Mouse (Mus musculus) adrenal gland, postnatal 10 days (tissue): ENCODE data around the gene Rabepk. TPM values are rescaled to one million over a fixed set of nuclear protein-coding genes. Genes with fewer than 3 reads are reported as not detected.
"Not testable (repeated sequence)": the region's sequence is repeated elsewhere in the genome, so short reads cannot be mapped to it uniquely, and the experiment has no call there.

Experiments used
- DNase-seq: peaks from one replicate; pipeline ENCODE4 v3.0.0; 2021; ENCODE audit warnings: mixed read lengths
- total RNA-seq, 2 experiments: library from RNA; stranded (reverse); gene quantifications; 2 replicates each; pipeline ENCODE4 v1.2.3; 2021

The Rabepk gene
- total RNA-seq, 2 experiments from 2014 or later = 25.8 to 28.7 TPM

GRCm38 (mm10) chr2:34804815-34805214 is 5.1 kb upstream of the Rabepk start:
- peak; percentile 31 for DNase-seq

- DNase-seq = no peak
These were observed 4.5 kb upstream of the Rabepk start for GRCm38 (mm10) chr2:34804172-34804571.

GRCm38 (mm10) chr2:34803746-34804145 is 4.0 kb upstream of the Rabepk start:
- DNase-seq = no peak

GRCm38 (mm10) chr2:34802565-34803245 is 3.0 kb upstream of the Rabepk start:
- DNase-seq = peak; percentile 52

- DNase-seq = peak; percentile 98
These were observed 2.1 kb upstream of the Rabepk start for GRCm38 (mm10) chr2:34801516-34802482.

GRCm38 (mm10) chr2:34800371-34800770 is 659 bp upstream of the Rabepk start:
- DNase-seq = no peak

- no peak for DNase-seq
These were observed 4.3 kb downstream of the Rabepk start for GRCm38 (mm10) chr2:34795426-34795825.

- no peak for DNase-seq
These were observed 5.2 kb downstream of the Rabepk start for GRCm38 (mm10) chr2:34794511-34794910.

- DNase-seq = not testable (repeated sequence)
These were observed 7.2 kb downstream of the Rabepk start for GRCm38 (mm10) chr2:34792543-34792942.

GRCm38 (mm10) chr2:34790282-34790681 is 9.4 kb downstream of the Rabepk start:
- DNase-seq = no peak

GRCm38 (mm10) chr2:34784085-34784484 is 15.6 kb downstream of the Rabepk start:
- DNase-seq = peak; percentile 60

- DNase-seq = no peak
These were observed 16.4 kb downstream of the Rabepk start for GRCm38 (mm10) chr2:34783064-34784020.

- no peak for DNase-seq
These were observed 22.4 kb downstream of the Rabepk start for GRCm38 (mm10) chr2:34777237-34777868.

- no peak for DNase-seq
These were observed 25.2 kb downstream of the Rabepk start for GRCm38 (mm10) chr2:34774493-34774892.

- no peak for DNase-seq
These were observed 26.0 kb downstream of the Rabepk start for GRCm38 (mm10) chr2:34773673-34774072.

- DNase-seq = peak; percentile 63
These were observed 27.2 kb downstream of the Rabepk start for GRCm38 (mm10) chr2:34772252-34773235.

GRCm38 (mm10) chr2:34771368-34772226 is 28.1 kb downstream of the Rabepk start, which contains the start of gene Hspa5:
Hspa5 (plus strand) TSS chr2:34771970.
- peak; percentile 99 for DNase-seq

GRCm38 (mm10) chr2:34770951-34771350 is 28.8 kb downstream of the Rabepk start:
- no peak for DNase-seq

- DNase-seq = no peak
These were observed 29.7 kb downstream of the Rabepk start for GRCm38 (mm10) chr2:34770049-34770448.
